Mouse (Mus musculus) T-cell, adult 2 months (primary cell): ENCODE data around the gene Slc26a1.
"Not testable (repeated sequence)": the region's sequence is repeated elsewhere in the genome, so short reads cannot be mapped to it uniquely, and the experiment has no call there.

ENCODE experiments used
- DNase-seq: peaks from one replicate; pipeline ENCODE4 v3.0.0; 2022; ENCODE audit warnings: low spot score

The Slc26a1 gene

GRCm38 (mm10) chr5:108655891-108656650, 19.3 kb downstream of the Slc26a1 start:
- no peak for DNase-seq

- DNase-seq, result no peak
These were observed 20.0 kb downstream of the Slc26a1 start for GRCm38 (mm10) chr5:108655381-108655780.

GRCm38 (mm10) chr5:108654444-108654990, 20.9 kb downstream of the Slc26a1 start:
- DNase-seq, result no peak

- no peak for DNase-seq
These were observed 22.0 kb downstream of the Slc26a1 start for GRCm38 (mm10) chr5:108653341-108653740.

GRCm38 (mm10) chr5:108651823-108652222, 23.5 kb downstream of the Slc26a1 start:
- peak; percentile 57 for DNase-seq

- no peak for DNase-seq
These were observed 24.1 kb downstream of the Slc26a1 start for GRCm38 (mm10) chr5:108651136-108651720.

- no peak for DNase-seq
These were observed 25.0 kb downstream of the Slc26a1 start for GRCm38 (mm10) chr5:108650341-108650740.

- DNase-seq, result no peak
These were observed 26.3 kb downstream of the Slc26a1 start for GRCm38 (mm10) chr5:108648937-108649576.

GRCm38 (mm10) chr5:108647820-108648465, 27.4 kb downstream of the Slc26a1 start:
- DNase-seq, result no peak

GRCm38 (mm10) chr5:108647311-108647710, 28.1 kb downstream of the Slc26a1 start:
- no peak for DNase-seq

- DNase-seq, result no peak
These were observed 29.1 kb downstream of the Slc26a1 start for GRCm38 (mm10) chr5:108646343-108646660.

GRCm38 (mm10) chr5:108645651-108646342, 29.6 kb downstream of the Slc26a1 start:
- no peak for DNase-seq

- no peak for DNase-seq
These were observed 31.7 kb downstream of the Slc26a1 start for GRCm38 (mm10) chr5:108643674-108644073.

GRCm38 (mm10) chr5:108636172-108636571, 39.2 kb downstream of the Slc26a1 start:
- no peak for DNase-seq

- DNase-seq, result not testable (repeated sequence)
These were observed 41.3 kb downstream of the Slc26a1 start for GRCm38 (mm10) chr5:108634088-108634487.

- no peak for DNase-seq
These were observed 41.7 kb downstream of the Slc26a1 start for GRCm38 (mm10) chr5:108633676-108634075.

- peak; percentile 95 for DNase-seq
These were observed 45.5 kb downstream of the Slc26a1 start, which contains the start of the genes Gak and Tmem175 for GRCm38 (mm10) chr5:108629634-108630483. Gene Gak (minus strand): TSS chr5:108629755. Gene Tmem175 (plus strand): TSS chr5:108629770.

GRCm38 (mm10) chr5:108628891-108629633, 46.3 kb downstream of the Slc26a1 start:
- DNase-seq, result peak; percentile 39

GRCm38 (mm10) chr5:108626050-108626660, 49.2 kb downstream of the Slc26a1 start:
- DNase-seq, result no peak

GRCm38 (mm10) chr5:108621870-108622269, 53.5 kb downstream of the Slc26a1 start:
- DNase-seq, result no peak
